Mouse (Mus musculus): ENCODE measurements around the gene Siah1b. TPM values are rescaled to one million over a fixed set of nuclear protein-coding genes. Genes with fewer than 3 reads are reported as not detected.

Gene Siah1b
- polyA plus RNA-seq, 1 experiment, result 7.4 TPM

DNA sequence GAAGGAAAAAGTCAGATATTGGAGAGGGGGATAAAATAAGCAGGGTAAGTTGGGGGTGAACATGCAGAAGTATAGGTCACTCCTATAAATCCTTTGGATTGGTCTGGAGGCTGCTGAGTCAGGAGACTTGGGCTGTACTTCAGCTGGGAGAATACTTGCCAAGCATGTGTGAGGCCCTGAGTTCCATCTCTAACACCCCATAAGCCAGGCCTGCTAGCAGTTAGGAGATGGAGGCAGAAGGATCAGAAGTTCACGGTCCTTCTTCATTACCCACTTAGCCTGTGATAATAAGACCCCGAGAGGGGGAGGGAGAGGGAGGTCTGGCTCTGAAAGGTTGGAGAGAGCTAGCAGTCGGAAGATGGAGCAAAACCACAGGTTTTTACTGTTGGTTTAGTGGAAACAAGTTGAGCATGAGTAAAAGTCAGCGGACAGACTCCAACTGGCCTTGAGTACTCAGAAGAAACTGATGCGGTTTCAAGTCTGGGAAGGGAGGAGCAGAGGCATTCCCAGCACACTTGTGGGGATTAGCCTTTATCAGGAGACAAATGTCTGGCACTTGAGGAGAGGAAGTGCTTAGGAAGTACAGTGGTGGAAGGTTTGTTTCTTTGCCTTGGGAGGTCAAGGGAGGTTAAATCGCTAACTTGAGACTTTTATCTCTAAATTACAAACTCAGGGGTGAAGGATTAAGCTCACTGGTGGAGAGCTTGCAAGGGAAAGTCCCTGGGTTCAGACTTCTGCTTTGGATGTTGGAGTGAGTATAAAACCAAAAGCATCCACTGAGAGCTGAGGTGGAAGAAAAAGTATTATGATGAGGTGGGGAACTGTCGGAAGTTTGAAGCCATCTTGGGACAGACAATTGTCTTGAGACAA lies 16.2 kb upstream of the Siah1b start:
- no peak for TF ChIP-seq FLI1 (IDR thresholded peaks at IDR 0.05; ENCODE audit: low read length)
- no peak for TF ChIP-seq GATA1 (IDR thresholded peaks at IDR 0.05; ENCODE audit: borderline replicate concordance, low read length)
- Histone ChIP-seq H3K4me3 (replicated peaks) (peak overlapping the region; percentile 62), H3K4me1 (peaks cover 71% of the 10 kb centered on the region), H3K27me3 (replicated peaks) (peaks cover 3% of the 10 kb centered on the region), H3K9me3 (no peaks in the 10 kb centered on the region), H3K36me3 (replicated peaks; ENCODE audit: low read length) (no peaks in the 10 kb centered on the region)

DNA sequence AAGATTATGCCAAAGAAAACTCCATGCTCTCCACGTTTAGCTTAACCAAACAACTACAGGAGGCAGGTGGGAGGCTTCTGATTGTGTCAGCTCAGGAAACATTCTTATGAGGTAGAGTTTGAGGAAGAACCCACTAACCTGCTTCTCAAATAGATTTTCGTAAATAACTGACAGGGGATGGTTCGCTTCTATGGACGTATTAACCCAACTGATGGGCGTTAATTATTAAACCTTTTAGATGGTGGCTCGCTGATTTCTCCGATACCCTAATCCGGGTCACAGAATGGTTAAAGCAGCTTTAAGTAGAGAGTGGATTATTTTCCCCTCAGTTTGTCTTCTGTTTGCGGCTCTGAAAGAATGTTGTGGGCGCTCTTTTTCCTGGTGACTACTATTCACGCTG lies 13.6 kb upstream of the Siah1b start:
- no peaks in the 10 kb centered on the region for H3K9me3 ChIP-seq
- TF ChIP-seq FLI1 (IDR thresholded peaks at IDR 0.05; ENCODE audit: low read length), result no peak
- TF ChIP-seq GATA1 (IDR thresholded peaks at IDR 0.05; ENCODE audit: borderline replicate concordance, low read length), result no peak
- no peak overlapping the region for H3K4me3 ChIP-seq (replicated peaks)
- peaks cover 3% of the 10 kb centered on the region for H3K27me3 ChIP-seq (replicated peaks)
- H3K36me3 ChIP-seq (replicated peaks; ENCODE audit: low read length), result no peaks in the 10 kb centered on the region
- H3K4me1 ChIP-seq, result peaks cover 62% of the 10 kb centered on the region

GRCm38 (mm10) chrX:164088582-164088981 lies 12.3 kb upstream of the Siah1b start, which contains the start of gene Cltrn:
Cltrn (plus strand) TSS chrX:164088830.
- Histone ChIP-seq H3K4me3 (replicated peaks) (no peak within 1 kb of the TSS), H3K4me1 (peaks cover 55% of the 10 kb centered on the region), H3K36me3 (replicated peaks; ENCODE audit: low read length) (no peaks in the 10 kb centered on the region), H3K27me3 (replicated peaks) (peaks cover 3% of the 10 kb centered on the region), H3K9me3 (no peaks in the 10 kb centered on the region)
- no peak for TF ChIP-seq GATA1 (IDR thresholded peaks at IDR 0.05; ENCODE audit: borderline replicate concordance, low read length)
- no peak for TF ChIP-seq FLI1 (IDR thresholded peaks at IDR 0.05; ENCODE audit: low read length)

GRCm38 (mm10) chrX:164082030-164082429 lies 5.7 kb upstream of the Siah1b start:
- no peaks in the 10 kb centered on the region for H3K36me3 ChIP-seq (replicated peaks; ENCODE audit: low read length)
- TF ChIP-seq FLI1 (IDR thresholded peaks at IDR 0.05; ENCODE audit: low read length), result no peak
- H3K9me3 ChIP-seq, result no peaks in the 10 kb centered on the region
- H3K4me1 ChIP-seq, result peaks cover 20% of the 10 kb centered on the region
- H3K27me3 ChIP-seq (replicated peaks), result no peaks in the 10 kb centered on the region
- no peak overlapping the region for H3K4me3 ChIP-seq (replicated peaks)

DNA sequence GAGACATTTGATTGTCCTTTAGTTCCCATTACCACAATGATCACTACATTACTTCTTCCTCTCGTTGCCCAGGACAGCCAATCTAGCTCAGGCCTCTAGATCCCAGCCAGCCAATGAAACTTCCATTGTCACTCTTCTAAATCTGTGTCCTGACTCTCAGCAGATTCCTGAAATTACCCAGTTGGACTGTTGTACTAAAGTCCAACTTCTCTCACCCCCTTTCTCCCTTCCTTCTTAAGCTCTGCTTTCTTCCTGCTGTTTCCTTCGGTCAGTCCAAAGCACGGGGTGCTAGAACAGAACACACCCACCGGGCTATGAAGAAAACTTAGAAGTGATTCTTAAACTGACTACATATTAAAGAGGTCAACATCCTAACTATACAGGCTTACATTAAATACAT lies 7.3 kb downstream of the Siah1b start:
- Histone ChIP-seq H3K27me3 (replicated peaks) (no peaks in the 10 kb centered on the region), H3K36me3 (replicated peaks; ENCODE audit: low read length) (peaks cover 22% of the 10 kb centered on the region), H3K9me3 (no peaks in the 10 kb centered on the region), H3K4me3 (replicated peaks) (no peak overlapping the region), H3K4me1 (peaks cover 23% of the 10 kb centered on the region)
- no peak for TF ChIP-seq FLI1 (IDR thresholded peaks at IDR 0.05; ENCODE audit: low read length)
- TF ChIP-seq GATA1 (IDR thresholded peaks at IDR 0.05; ENCODE audit: borderline replicate concordance, low read length), result no peak

GRCm38 (mm10) chrX:164066185-164066584 lies 10.1 kb downstream of the Siah1b start:
- H3K36me3 ChIP-seq (replicated peaks; ENCODE audit: low read length), result peaks cover 4% of the 10 kb centered on the region
- no peaks in the 10 kb centered on the region for H3K9me3 ChIP-seq
- H3K4me1 ChIP-seq, result peaks cover 15% of the 10 kb centered on the region
- no peaks in the 10 kb centered on the region for H3K27me3 ChIP-seq (replicated peaks)
- H3K4me3 ChIP-seq (replicated peaks), result no peak overlapping the region
- TF ChIP-seq FLI1 (IDR thresholded peaks at IDR 0.05; ENCODE audit: low read length) (no peak), GATA1 (IDR thresholded peaks at IDR 0.05; ENCODE audit: borderline replicate concordance, low read length) (no peak)

GRCm38 (mm10) chrX:164059070-164059469 lies 17.2 kb downstream of the Siah1b start:
- no peaks in the 10 kb centered on the region for H3K36me3 ChIP-seq (replicated peaks; ENCODE audit: low read length)
- no peak overlapping the region for H3K4me3 ChIP-seq (replicated peaks)
- TF ChIP-seq FLI1 (IDR thresholded peaks at IDR 0.05; ENCODE audit: low read length), result no peak
- no peak for TF ChIP-seq GATA1 (IDR thresholded peaks at IDR 0.05; ENCODE audit: borderline replicate concordance, low read length)
- no peaks in the 10 kb centered on the region for H3K9me3 ChIP-seq
- peaks cover 12% of the 10 kb centered on the region for H3K27me3 ChIP-seq (replicated peaks)
- peaks cover 13% of the 10 kb centered on the region for H3K4me1 ChIP-seq

GRCm38 (mm10) chrX:164058523-164058922 lies 17.8 kb downstream of the Siah1b start:
- Histone ChIP-seq H3K9me3 (no peaks in the 10 kb centered on the region), H3K36me3 (replicated peaks; ENCODE audit: low read length) (no peaks in the 10 kb centered on the region), H3K4me3 (replicated peaks) (no peak overlapping the region), H3K27me3 (replicated peaks) (peaks cover 14% of the 10 kb centered on the region), H3K4me1 (peaks cover 13% of the 10 kb centered on the region)
- no peak for TF ChIP-seq FLI1 (IDR thresholded peaks at IDR 0.05; ENCODE audit: low read length)
- no peak for TF ChIP-seq GATA1 (IDR thresholded peaks at IDR 0.05; ENCODE audit: borderline replicate concordance, low read length)

GRCm38 (mm10) chrX:164055726-164056125 lies 20.6 kb downstream of the Siah1b start:
- no peaks in the 10 kb centered on the region for H3K36me3 ChIP-seq (replicated peaks; ENCODE audit: low read length)
- no peak for TF ChIP-seq FLI1 (IDR thresholded peaks at IDR 0.05; ENCODE audit: low read length)
- H3K27me3 ChIP-seq (replicated peaks), result peaks cover 14% of the 10 kb centered on the region
- peaks cover 13% of the 10 kb centered on the region for H3K4me1 ChIP-seq
- H3K9me3 ChIP-seq, result no peaks in the 10 kb centered on the region
- no peak overlapping the region for H3K4me3 ChIP-seq (replicated peaks)

DNA sequence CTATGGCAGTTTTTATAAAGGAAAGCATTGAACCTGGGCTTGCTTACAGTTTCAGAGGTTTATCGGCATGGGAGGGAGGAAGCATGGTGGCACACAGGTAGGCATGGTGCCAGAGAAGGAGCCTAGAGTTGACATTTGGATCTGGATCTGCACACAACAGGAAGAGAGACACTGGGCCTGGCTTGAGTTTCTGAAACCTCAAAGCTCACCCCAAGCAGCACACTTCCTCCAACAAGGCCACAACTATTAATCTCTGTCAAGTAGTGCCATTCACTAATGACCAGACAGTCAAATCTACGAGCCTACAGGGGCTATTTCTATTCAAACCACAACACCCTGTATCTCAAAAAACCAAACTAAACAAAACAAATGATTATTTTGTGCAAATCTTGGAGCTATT lies 29.6 kb downstream of the Siah1b start:
- no peak overlapping the region for H3K4me3 ChIP-seq (replicated peaks)
- H3K27me3 ChIP-seq (replicated peaks), result peaks cover 21% of the 10 kb centered on the region
- no peaks in the 10 kb centered on the region for H3K36me3 ChIP-seq (replicated peaks; ENCODE audit: low read length)
- TF ChIP-seq GATA1 (IDR thresholded peaks at IDR 0.05; ENCODE audit: borderline replicate concordance, low read length) (no peak), FLI1 (IDR thresholded peaks at IDR 0.05; ENCODE audit: low read length) (no peak)
- H3K4me1 ChIP-seq, result peaks cover 3% of the 10 kb centered on the region; the same call in 1 of the 2 replicates
- peaks cover 10% of the 10 kb centered on the region for H3K9me3 ChIP-seq

Measured in megakaryocyte, embryonic 14.5 days (primary cell).